Mouse (Mus musculus): ENCODE measurements around the gene Npas2. TPM values are rescaled to one million over a fixed set of nuclear protein-coding genes. Genes with fewer than 3 reads are reported as not detected.
A peak's percentile ranks its signal among the peaks of the same experiment; 100 is the strongest.

Gene Npas2
- total and polyA plus RNA-seq, 3 experiments = not detected

DNA sequence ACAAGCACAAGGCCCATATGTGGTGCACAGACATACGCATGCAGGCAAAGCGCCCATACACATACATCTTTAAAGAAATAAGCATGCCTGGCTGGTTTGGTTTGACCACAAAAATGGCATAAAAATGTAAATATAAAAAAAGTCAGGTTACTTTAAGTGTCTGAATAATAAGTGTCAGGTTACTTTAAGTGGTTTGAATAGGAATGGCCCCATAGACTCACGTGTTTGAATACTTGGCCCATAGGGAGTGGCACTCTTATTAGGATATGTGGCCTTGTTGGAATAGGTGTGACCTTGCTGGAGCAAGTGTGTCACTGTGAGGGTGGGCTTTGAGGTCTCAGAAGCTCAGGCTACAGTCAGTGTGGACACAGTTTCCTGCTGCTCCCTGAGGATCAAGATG lies 201.1 kb downstream of the Npas2 start:
- Histone ChIP-seq H3K27ac (ENCODE audit: control insufficient read depth, low read depth, low read length) (no peak overlapping the region), H3K4me3 (ENCODE audit: control insufficient read depth in 1 of 2, insufficient read depth in 1 of 2, low read depth in 2 of 2, low read length in 2 of 2) (no peak overlapping the region), H3K27me3 (ENCODE audit: control insufficient read depth in 1 of 2, insufficient read depth in 2 of 2, low read length in 2 of 2) (no peaks in the 10 kb centered on the region), H3K9ac (ENCODE audit: control insufficient read depth, low read depth, low read length, poor library complexity, severe bottlenecking) (no peak overlapping the region), H3K4me1 (ENCODE audit: control insufficient read depth in 1 of 2, insufficient read depth in 2 of 2, low read length in 2 of 2) (peaks cover 2 to 9% of the 10 kb centered on the region in 2 experiments; a peak in 3 of 4 replicates), H3K36me3 (ENCODE audit: control insufficient read depth in 1 of 2, insufficient read depth in 2 of 2, low read length in 2 of 2) (peaks cover 0 to 10% of the 10 kb centered on the region in 2 experiments; a peak in 2 of 4 replicates), H3K9me3 (replicated peaks; ENCODE audit: insufficient read depth, low read length) (no peaks in the 10 kb centered on the region), H3K79me2 (ENCODE audit: control insufficient read depth, insufficient read depth, low read length, poor library complexity) (no peaks in the 10 kb centered on the region)
- no peak for DNase-seq (ENCODE audit: low read depth, low spot score)
- TF ChIP-seq MXI1 (IDR thresholded peaks at IDR 0.05; ENCODE audit: low read depth, low read length) (no peak), MEF2A (IDR thresholded peaks at IDR 0.05; ENCODE audit: extremely low read depth, insufficient replicate concordance, low read depth, low read length, poor library complexity, severe bottlenecking) (no peak), ZNF384 (IDR thresholded peaks at IDR 0.05; ENCODE audit: low read depth, low read length) (no peak), ETS1 (IDR thresholded peaks at IDR 0.05; ENCODE audit: low read depth, low read length) (no peak), BHLHE40 (IDR thresholded peaks at IDR 0.05; ENCODE audit: borderline replicate concordance, low read depth, low read length) (no peak), GATA1 (IDR thresholded peaks at IDR 0.05; ENCODE audit: low read depth, low read length) (no peak), TAL1 (IDR thresholded peaks at IDR 0.05; ENCODE audit: low read length) (no peak), ZMIZ1 (IDR thresholded peaks at IDR 0.05; ENCODE audit: low read depth, low read length) (no peak), CHD1 (IDR thresholded peaks at IDR 0.05; ENCODE audit: low read depth, low read length) (no peak), HCFC1 (IDR thresholded peaks at IDR 0.05; ENCODE audit: low read depth, low read length) (no peak), NRF1 (IDR thresholded peaks at IDR 0.05; ENCODE audit: insufficient read depth, low read depth, low read length, poor library complexity, severe bottlenecking) (no peak)

- H3K27ac ChIP-seq (ENCODE audit: control insufficient read depth, low read depth, low read length) = no peak overlapping the region
- DNase-seq (ENCODE audit: low read depth, low spot score) = no peak
Observed at GRCm38 (mm10) chr1:39396347-39396746, 202.8 kb downstream of the Npas2 start.

DNA sequence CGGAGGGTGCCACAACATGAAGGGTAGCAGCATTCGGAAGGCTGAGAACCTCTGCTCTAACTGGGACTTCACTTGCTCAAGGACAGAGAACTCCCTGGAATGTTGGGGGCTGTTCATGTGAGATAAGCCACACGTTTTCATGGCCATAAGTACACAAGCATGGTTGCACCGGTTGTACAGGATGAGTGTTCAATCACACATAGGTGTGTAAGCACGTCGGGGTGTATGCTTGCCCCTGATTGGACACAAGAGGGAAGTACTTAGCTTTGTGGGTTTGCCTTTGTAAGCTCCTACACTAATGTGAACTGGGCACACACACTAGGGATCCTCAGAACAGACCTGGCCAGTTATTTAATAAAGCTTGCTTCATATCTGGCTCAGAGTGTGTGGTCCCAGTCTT lies 204.8 kb downstream of the Npas2 start:
- Histone ChIP-seq H3K4me1 (ENCODE audit: control insufficient read depth in 1 of 2, insufficient read depth in 2 of 2, low read length in 2 of 2) (peaks cover 2 to 6% of the 10 kb centered on the region in 2 experiments; a peak in 2 of 4 replicates), H3K36me3 (ENCODE audit: control insufficient read depth in 1 of 2, insufficient read depth in 2 of 2, low read length in 2 of 2) (peaks cover 0 to 6% of the 10 kb centered on the region in 2 experiments; a peak in 2 of 4 replicates), H3K79me2 (ENCODE audit: control insufficient read depth, insufficient read depth, low read length, poor library complexity) (no peaks in the 10 kb centered on the region), H3K27me3 (ENCODE audit: control insufficient read depth in 1 of 2, insufficient read depth in 2 of 2, low read length in 2 of 2) (no peaks in the 10 kb centered on the region), H3K27ac (ENCODE audit: control insufficient read depth, low read depth, low read length) (no peak overlapping the region), H3K4me3 (ENCODE audit: control insufficient read depth in 1 of 2, insufficient read depth in 1 of 2, low read depth in 2 of 2, low read length in 2 of 2) (no peak overlapping the region), H3K9me3 (replicated peaks; ENCODE audit: insufficient read depth, low read length) (no peaks in the 10 kb centered on the region), H3K9ac (ENCODE audit: control insufficient read depth, low read depth, low read length, poor library complexity, severe bottlenecking) (no peak overlapping the region)
- no peak for DNase-seq (ENCODE audit: low read depth, low spot score)
- TF ChIP-seq TAL1 (IDR thresholded peaks at IDR 0.05; ENCODE audit: low read length) (no peak), ZNF384 (IDR thresholded peaks at IDR 0.05; ENCODE audit: low read depth, low read length) (no peak), MAZ (IDR thresholded peaks at IDR 0.05; ENCODE audit: low read depth, low read length) (no peak), E2F4 (IDR thresholded peaks at IDR 0.05; ENCODE audit: borderline replicate concordance, low read depth, low read length) (no peak), MEF2A (IDR thresholded peaks at IDR 0.05; ENCODE audit: extremely low read depth, insufficient replicate concordance, low read depth, low read length, poor library complexity, severe bottlenecking) (no peak)

More at GRCm38 (mm10) chr1:39396347-39396746, 202.8 kb downstream of the Npas2 start:
- Histone ChIP-seq H3K79me2 (ENCODE audit: control insufficient read depth, insufficient read depth, low read length, poor library complexity) (no peaks in the 10 kb centered on the region), H3K9ac (ENCODE audit: control insufficient read depth, low read depth, low read length, poor library complexity, severe bottlenecking) (no peak overlapping the region), H3K27me3 (ENCODE audit: control insufficient read depth in 1 of 2, insufficient read depth in 2 of 2, low read length in 2 of 2) (no peaks in the 10 kb centered on the region), H3K36me3 (ENCODE audit: control insufficient read depth in 1 of 2, insufficient read depth in 2 of 2, low read length in 2 of 2) (peaks cover 0 to 10% of the 10 kb centered on the region in 2 experiments; a peak in 2 of 4 replicates), H3K9me3 (replicated peaks; ENCODE audit: insufficient read depth, low read length) (no peaks in the 10 kb centered on the region), H3K4me3 (ENCODE audit: control insufficient read depth in 1 of 2, insufficient read depth in 1 of 2, low read depth in 2 of 2, low read length in 2 of 2) (no peak overlapping the region), H3K4me1 (ENCODE audit: control insufficient read depth in 1 of 2, insufficient read depth in 2 of 2, low read length in 2 of 2) (peaks cover 6 to 8% of the 10 kb centered on the region in 2 experiments; a peak in 2 of 4 replicates)
- TF ChIP-seq TAL1 (IDR thresholded peaks at IDR 0.05; ENCODE audit: low read length) (peak; percentile 30; the same call in 1 of the 2 replicates), ETS1 (IDR thresholded peaks at IDR 0.05; ENCODE audit: low read depth, low read length) (0 out of 2 replicates have a peak, but pooled peaks have one; percentile 27), MAX (IDR thresholded peaks at IDR 0.05; ENCODE audit: low read length) (no peak)

All from MEL (cell line).